Mouse (Mus musculus) heart, adult 2 months (tissue): ENCODE data around the gene 4922502D21Rik. TPM values are rescaled to one million over a fixed set of nuclear protein-coding genes. Genes with fewer than 3 reads are reported as not detected.

Experiments
- DNase-seq, 2 experiments: peaks; one replicate each; pipeline ENCODE4 v3.0.0; 2021
- H3K27ac ChIP-seq: fragments of 200-600 bp; 2 replicates; pipeline ENCODE4 v1.8.1; 2022
- H3K27me3 ChIP-seq: fragments of 200-500 bp; 2 replicates; pipeline ENCODE4 v1.6.1; 2012; ENCODE audit warnings: mild to moderate bottlenecking, low read length, inconsistent platforms, mixed read lengths; ENCODE audit not compliant: control insufficient read depth, insufficient read depth
- H3K36me3 ChIP-seq: fragments of 200-500 bp; 2 replicates; pipeline ENCODE4 v1.6.1; 2012; ENCODE audit warnings: low read length, inconsistent platforms; ENCODE audit not compliant: control insufficient read depth, insufficient read depth
- H3K4me1 ChIP-seq: fragments of 200-500 bp; 2 replicates; pipeline ENCODE4 v1.6.1; 2011; ENCODE audit warnings: low read length; ENCODE audit not compliant: control insufficient read depth, insufficient read depth
- H3K4me3 ChIP-seq: fragments of 200-600 bp; 2 replicates; pipeline ENCODE4 v1.8.1; 2022
- H3K79me2 ChIP-seq: fragments of 200-500 bp; replicated peaks from 2 replicates; pipeline ENCODE4 v1.6.1; 2012; ENCODE audit warnings: mild to moderate bottlenecking, inconsistent platforms, low read length, moderate library complexity, mixed read lengths; ENCODE audit not compliant: control insufficient read depth, insufficient read depth
- H3K9ac ChIP-seq: fragments of 200-500 bp; 2 replicates; pipeline ENCODE4 v1.6.1; 2012; ENCODE audit warnings: low read depth, mild to moderate bottlenecking, control low read depth, inconsistent platforms, low read length, mixed read lengths
- CTCF ChIP-seq: fragments of 200-600 bp; IDR thresholded peaks from 2 replicates; pipeline ENCODE4 v1.8.1; 2022; ENCODE audit warnings: antibody characterized with exemption, mild to moderate bottlenecking, moderate library complexity
- EP300 ChIP-seq: fragments of 200-500 bp; IDR thresholded peaks from 2 replicates; pipeline ENCODE4 v1.6.1; 2011; ENCODE audit warnings: low read depth, low read length, control low read depth; ENCODE audit not compliant: insufficient read depth
- POLR2A ChIP-seq: fragments of 200-500 bp; IDR thresholded peaks from 2 replicates; pipeline ENCODE4 v1.6.1; 2011; ENCODE audit warnings: mild to moderate bottlenecking, low read depth, low read length, control low read depth; ENCODE audit not compliant: insufficient read depth
- WGBS: fragments of 180-500 bp; shearing (Covaris S2); methylation state at CpG from one replicate; pipeline ENCODE4 v1.1.7; 2018; 5-methylcytosine and 5-hydroxymethylcytosine counted together
- intact Hi-C: fragments of 180-260 bp; cut with DNase I; formaldehyde crosslinking; loops from one replicate; pipeline ENCODE4 v1.15.1; 2025
- long read RNA-seq: library from polyadenylated mRNA; stranded (forward); transcript quantifications from one replicate; pipeline ENCODE4 v2.0.0, GENCODE M21; 2021
- polyA plus RNA-seq: library from polyadenylated mRNA; depleted of rRNA; stranded (reverse); fragments of >200 nt; gene quantifications from 2 replicates; pipeline ENCODE4 v1.2.3, GENCODE M21; 2012; rRNA removed
- total RNA-seq, 2 experiments: library from RNA; stranded (reverse); gene quantifications; 2 replicates each; pipeline ENCODE4 v1.2.3; 2021

The 4922502D21Rik gene
- total RNA-seq (not detected), polyA plus RNA-seq (0.33 and 0.38 TPM in 2 replicates)
- long read RNA-seq: 0 reads

- TF ChIP-seq EP300 (no peak), POLR2A (no peak), CTCF (no peak)
- no peak within 1 kb of the TSS for H3K27ac ChIP-seq
- H3K27me3 ChIP-seq: no peaks in the 10 kb centered on the region
- H3K79me2 ChIP-seq: no peaks in the 10 kb centered on the region
- no peaks in the 10 kb centered on the region for H3K4me1 ChIP-seq
- intact Hi-C loops: loop anchor here (5.0 kb wide), 1 partner anchor 36 kb away; no protein-coding TSS in a partner anchor
- H3K36me3 ChIP-seq: no peaks in the 10 kb centered on the region
- DNase-seq: no peak
- WGBS: 51% methylated on average over 11 of the region's 11 CpGs
- no peak within 1 kb of the TSS for H3K4me3 ChIP-seq
- H3K9ac ChIP-seq: no peak within 1 kb of the TSS
Measured at GRCm38 (mm10) chr6:129331610-129332009, at the start of gene 4922502D21Rik. Gene 4922502D21Rik, minus strand, starts transcription at chr6:129331796.

- Histone ChIP-seq H3K4me3 (no peak overlapping the region), H3K27ac (no peak overlapping the region), H3K36me3 (no peaks in the 10 kb centered on the region), H3K79me2 (no peaks in the 10 kb centered on the region), H3K4me1 (no peaks in the 10 kb centered on the region), H3K9ac (no peak overlapping the region), H3K27me3 (no peaks in the 10 kb centered on the region)
- no peak for TF ChIP-seq EP300
- no peak for TF ChIP-seq POLR2A
- no peak for TF ChIP-seq CTCF
- intact Hi-C loops: no loop called here
- no peak for DNase-seq
- 68% methylated on average over 4 of the region's 4 CpGs for WGBS
Measured at GRCm38 (mm10) chr6:129380454-129380853, 48.9 kb upstream of the 4922502D21Rik start.

- no peak for DNase-seq
- Histone ChIP-seq H3K9ac (no peak overlapping the region), H3K79me2 (no peaks in the 10 kb centered on the region), H3K4me3 (no peak overlapping the region), H3K27me3 (no peaks in the 10 kb centered on the region), H3K27ac (no peak overlapping the region), H3K36me3 (no peaks in the 10 kb centered on the region), H3K4me1 (no peaks in the 10 kb centered on the region)
- intact Hi-C loops: no loop called here
- no peak for TF ChIP-seq EP300
- TF ChIP-seq CTCF: no peak
- no peak for TF ChIP-seq POLR2A
- 66% methylated on average over 2 of the region's 2 CpGs for WGBS
Measured at GRCm38 (mm10) chr6:129374937-129375471, 43.4 kb upstream of the 4922502D21Rik start.

GRCm38 (mm10) chr6:129369374-129370132 is 38.0 kb upstream of the 4922502D21Rik start:
- no peak overlapping the region for H3K9ac ChIP-seq
- DNase-seq: no peak
- H3K27ac ChIP-seq: no peak overlapping the region
- intact Hi-C loops: loop anchor here (5.0 to 10.0 kb wide), 2 partner anchors 37 to 275 kb away; partner anchors contain the start of gene 4922502D21Rik
- WGBS: 40% methylated on average over 7 of the region's 7 CpGs
- H3K27me3 ChIP-seq: no peaks in the 10 kb centered on the region
- H3K79me2 ChIP-seq: no peaks in the 10 kb centered on the region
- TF ChIP-seq EP300: no peak
- no peak for TF ChIP-seq CTCF
- no peak for TF ChIP-seq POLR2A
- H3K36me3 ChIP-seq: no peaks in the 10 kb centered on the region
- no peaks in the 10 kb centered on the region for H3K4me1 ChIP-seq
- no peak overlapping the region for H3K4me3 ChIP-seq

GRCm38 (mm10) chr6:129365959-129366359 is 34.4 kb upstream of the 4922502D21Rik start:
- no peaks in the 10 kb centered on the region for H3K36me3 ChIP-seq
- H3K4me1 ChIP-seq: no peaks in the 10 kb centered on the region
- no peak overlapping the region for H3K4me3 ChIP-seq
- WGBS: 10% methylated on average over 6 of the region's 6 CpGs
- no peak for DNase-seq
- no peak overlapping the region for H3K27ac ChIP-seq
- H3K9ac ChIP-seq: no peak overlapping the region
- TF ChIP-seq CTCF (peak; percentile 99), EP300 (no peak), POLR2A (no peak)
- no peaks in the 10 kb centered on the region for H3K79me2 ChIP-seq
- intact Hi-C loops: loop anchor here (1.0 to 10.0 kb wide), 4 partner anchors 34 to 513 kb away; partner anchors contain the start of gene 4922502D21Rik
- H3K27me3 ChIP-seq: no peaks in the 10 kb centered on the region

- no peak for TF ChIP-seq POLR2A
- TF ChIP-seq CTCF: no peak
- TF ChIP-seq EP300: no peak
- intact Hi-C loops: loop anchor here (10.0 kb wide), 1 partner anchor 269 kb away; no protein-coding TSS in a partner anchor
- Histone ChIP-seq H3K79me2 (no peaks in the 10 kb centered on the region), H3K27ac (no peak overlapping the region), H3K4me1 (no peaks in the 10 kb centered on the region), H3K4me3 (no peak overlapping the region), H3K9ac (no peak overlapping the region), H3K27me3 (no peaks in the 10 kb centered on the region), H3K36me3 (no peaks in the 10 kb centered on the region)
- 28% methylated on average over 1 of the region's 1 CpGs for WGBS
- no peak for DNase-seq
Measured at GRCm38 (mm10) chr6:129363942-129364341, 32.3 kb upstream of the 4922502D21Rik start.
